Mouse (Mus musculus) MEL (cell line): ENCODE measurements at regions not wholly inside any gene's neighbourhood (a gene's known extent, or its start where the extent isn't known, plus 50 kb on each side); places are given as distances from the start of the nearest gene placed in this dataset.

Experiments used
- BHLHE40 ChIP-seq: IDR thresholded peaks from 2 replicates; pipeline ENCODE4 v1.6.1; 2012; ENCODE audit warnings: low read depth, mild to moderate bottlenecking, inconsistent platforms, low read length, improper control_type of control experiment, borderline replicate concordance
- CHD2 ChIP-seq: IDR thresholded peaks from 2 replicates; pipeline ENCODE4 v1.6.1; 2011; ENCODE audit warnings: low read length, improper control_type of control experiment
- CTCF ChIP-seq, 3 experiments: IDR thresholded peaks in 2 of 3; conservative IDR thresholded peaks in 1 of 3; 2 replicates each; pipeline ENCODE4 v1.5.1; 2011 to 2012; ENCODE audit warnings: low read length in 3 of 3, low read depth in 2 of 3, mild to moderate bottlenecking in 2 of 3, improper control_type of control experiment in 1 of 3, inconsistent platforms in 1 of 3, mixed read lengths in 1 of 3, moderate library complexity in 1 of 3; ENCODE audit not compliant: control insufficient read depth in 1 of 3, insufficient read depth in 1 of 3, poor library complexity in 1 of 3, severe bottlenecking in 1 of 3
- EP300 ChIP-seq, 2 experiments: IDR thresholded peaks; 2 replicates each; pipeline ENCODE4 v1.6.1; 2011; ENCODE audit warnings: improper control_type of control experiment in 2 of 2, low read length in 2 of 2, low read depth in 1 of 2, mild to moderate bottlenecking in 1 of 2
- JUND ChIP-seq: IDR thresholded peaks from 2 replicates; pipeline ENCODE4 v1.6.1; 2011; ENCODE audit warnings: low read depth, mild to moderate bottlenecking, improper control_type of control experiment, low read length
- MAX ChIP-seq: IDR thresholded peaks from 2 replicates; pipeline ENCODE4 v1.6.1; 2011; ENCODE audit warnings: low read length, improper control_type of control experiment
- MXI1 ChIP-seq: IDR thresholded peaks from 2 replicates; pipeline ENCODE4 v1.6.1; 2011; ENCODE audit warnings: mild to moderate bottlenecking, low read depth, low read length, improper control_type of control experiment
- POLR2A ChIP-seq, 2 experiments: IDR thresholded peaks; 2 replicates each; pipeline ENCODE4 v1.6.1; 2011 to 2012; ENCODE audit warnings: low read length in 2 of 2, mild to moderate bottlenecking in 2 of 2, control low read depth in 1 of 2, improper control_type of control experiment in 1 of 2, low read depth in 1 of 2, moderate library complexity in 1 of 2; ENCODE audit not compliant: control insufficient read depth in 1 of 2, insufficient read depth in 1 of 2, poor library complexity in 1 of 2
- POLR2AphosphoS2 ChIP-seq: IDR thresholded peaks from 2 replicates; pipeline ENCODE4 v1.6.1; 2011; ENCODE audit warnings: low read length, improper control_type of control experiment
- POLR2AphosphoS5 ChIP-seq: IDR thresholded peaks from 2 replicates; pipeline ENCODE4 v1.6.1; 2012; ENCODE audit warnings: low read depth, borderline replicate concordance, mild to moderate bottlenecking, inconsistent platforms, low read length, moderate library complexity, mixed read lengths
- SIN3A ChIP-seq: IDR thresholded peaks from 2 replicates; pipeline ENCODE4 v1.6.1; 2012; ENCODE audit warnings: low read length, improper control_type of control experiment, inconsistent platforms
- TBP ChIP-seq: IDR thresholded peaks from 2 replicates; pipeline ENCODE4 v1.8.0; 2011; ENCODE audit warnings: low read depth, low read length, improper control_type of control experiment
- ZMIZ1 ChIP-seq: IDR thresholded peaks from 2 replicates; pipeline ENCODE4 v1.6.1; 2012; ENCODE audit warnings: low read depth, mild to moderate bottlenecking, inconsistent platforms, low read length, improper control_type of control experiment, moderate library complexity

- no peak for TF ChIP-seq ZMIZ1
- no peak for TF ChIP-seq POLR2A (IDR thresholded peaks at IDR 0.05; ENCODE audit: control insufficient read depth in 1 of 2, insufficient read depth in 1 of 2, low read depth in 1 of 2, low read length in 2 of 2, poor library complexity in 1 of 2)
- TF ChIP-seq MAX, result no peak
- TF ChIP-seq TBP, result no peak
- no peak for TF ChIP-seq POLR2AphosphoS2
- TF ChIP-seq BHLHE40, result no peak
- no peak for TF ChIP-seq MXI1
- TF ChIP-seq CTCF (IDR thresholded peaks at IDR 0.05 in 2 of 3, conservative IDR thresholded peaks at IDR 0.05 in 1 of 3; ENCODE audit: control insufficient read depth in 1 of 3, insufficient read depth in 1 of 3, low read depth in 2 of 3, low read length in 3 of 3, poor library complexity in 1 of 3, severe bottlenecking in 1 of 3), result no peak
- no peak for TF ChIP-seq JUND
- no peak for TF ChIP-seq EP300 (IDR thresholded peaks at IDR 0.05; ENCODE audit: low read depth in 1 of 2, low read length in 2 of 2)
- TF ChIP-seq CHD2, result no peak
- TF ChIP-seq POLR2AphosphoS5, result no peak
- TF ChIP-seq SIN3A, result no peak
Observed at GRCm38 (mm10) chr7:40670401-40670800, 227.7 kb upstream of the Vstm2b start.
